Mouse (Mus musculus): ENCODE results near the gene Styk1. TPM values are rescaled to one million over a fixed set of nuclear protein-coding genes. Genes with fewer than 3 reads are reported as not detected.
A peak's percentile ranks its signal among the peaks of the same experiment; 100 is the strongest.

Styk1 gene
- total and polyA plus RNA-seq, 2 experiments from 2014 or later, result 4.9 to 6.9 TPM

DNA sequence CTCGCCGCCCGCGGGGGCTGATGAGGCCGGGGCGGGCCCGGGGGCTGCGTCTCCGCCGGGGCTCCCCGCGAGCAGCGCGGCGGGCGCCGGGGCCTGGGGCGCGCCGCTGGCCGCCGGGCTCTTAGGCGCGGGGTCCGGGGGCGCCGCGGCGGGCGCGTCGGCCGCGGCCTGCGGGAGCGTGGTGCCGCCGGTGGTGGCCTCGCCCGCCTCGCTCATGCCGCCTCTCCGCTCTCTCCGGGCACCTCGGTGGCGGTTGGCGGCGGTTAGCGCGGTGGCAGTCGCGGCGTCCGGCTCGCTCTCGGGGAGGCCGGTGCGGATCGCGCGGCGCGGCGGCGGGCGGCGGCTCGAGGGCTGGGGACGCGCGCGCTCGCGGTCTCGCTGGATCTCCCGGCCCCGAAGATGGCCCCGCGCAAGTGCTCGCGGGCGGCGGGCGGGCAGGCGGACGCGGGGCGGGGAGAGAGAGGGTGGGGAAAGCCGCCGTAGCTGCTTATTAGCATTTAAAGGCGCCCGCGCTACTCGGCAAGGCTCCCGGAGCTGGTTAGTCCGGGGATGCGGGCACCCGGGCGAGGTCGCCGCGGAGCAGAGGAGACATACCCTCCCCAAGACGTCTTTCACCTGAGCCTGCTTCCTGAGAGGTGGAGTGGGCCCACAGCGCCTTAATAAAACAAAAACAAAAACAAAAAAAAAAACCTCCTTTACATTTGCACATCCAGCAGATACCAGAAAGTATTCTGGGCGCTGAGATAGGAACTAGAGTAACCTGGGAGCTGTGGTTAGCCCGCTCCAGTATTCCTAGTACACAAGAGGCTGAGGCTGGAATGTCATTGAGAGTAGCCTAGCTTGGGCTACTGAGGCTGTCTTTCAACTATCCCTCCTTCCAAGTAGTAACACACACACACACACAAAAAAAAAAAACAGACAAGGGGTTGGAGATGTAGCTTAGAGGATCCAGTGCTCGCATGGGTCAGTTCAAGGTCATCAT, 34.9 kb upstream of the Styk1 start, which contains the start of gene Ybx3:
Ybx3 (minus strand) TSS at position 437 of the 982 bp plus-strand sequence.
- ATAC-seq (ENCODE audit: low FRiP score) (peak; percentile 92), DNase-seq (ENCODE audit: low spot score) (peak; percentile 89)
- H3K9me3 ChIP-seq (ENCODE audit: low read length), result no peaks in the 10 kb centered on the region
- peaks cover 9% of the 10 kb centered on the region for H3K4me1 ChIP-seq (ENCODE audit: insufficient read depth, low read length)
- H3K36me3 ChIP-seq (ENCODE audit: insufficient read depth, low read length), result no peaks in the 10 kb centered on the region
- peak within 1 kb of the TSS; percentile 90 for H3K4me3 ChIP-seq (ENCODE audit: low read depth, low read length)
- under 1% methylated on average over 73 of the region's 107 CpGs for WGBS
- H3K27me3 ChIP-seq (ENCODE audit: insufficient read depth, low read length), result no peaks in the 10 kb centered on the region
- peak within 1 kb of the TSS; percentile 59 for H3K4me2 ChIP-seq (ENCODE audit: low read depth, low read length, poor library complexity, severe bottlenecking)
- no peak for TF ChIP-seq CTCF (IDR thresholded peaks at IDR 0.05)
- peak within 1 kb of the TSS; percentile 91 for H3K9ac ChIP-seq (replicated peaks; ENCODE audit: low read length, poor library complexity, severe bottlenecking)
- peak within 1 kb of the TSS; percentile 79 for H3K27ac ChIP-seq (ENCODE audit: low read depth, low read length)

DNA sequence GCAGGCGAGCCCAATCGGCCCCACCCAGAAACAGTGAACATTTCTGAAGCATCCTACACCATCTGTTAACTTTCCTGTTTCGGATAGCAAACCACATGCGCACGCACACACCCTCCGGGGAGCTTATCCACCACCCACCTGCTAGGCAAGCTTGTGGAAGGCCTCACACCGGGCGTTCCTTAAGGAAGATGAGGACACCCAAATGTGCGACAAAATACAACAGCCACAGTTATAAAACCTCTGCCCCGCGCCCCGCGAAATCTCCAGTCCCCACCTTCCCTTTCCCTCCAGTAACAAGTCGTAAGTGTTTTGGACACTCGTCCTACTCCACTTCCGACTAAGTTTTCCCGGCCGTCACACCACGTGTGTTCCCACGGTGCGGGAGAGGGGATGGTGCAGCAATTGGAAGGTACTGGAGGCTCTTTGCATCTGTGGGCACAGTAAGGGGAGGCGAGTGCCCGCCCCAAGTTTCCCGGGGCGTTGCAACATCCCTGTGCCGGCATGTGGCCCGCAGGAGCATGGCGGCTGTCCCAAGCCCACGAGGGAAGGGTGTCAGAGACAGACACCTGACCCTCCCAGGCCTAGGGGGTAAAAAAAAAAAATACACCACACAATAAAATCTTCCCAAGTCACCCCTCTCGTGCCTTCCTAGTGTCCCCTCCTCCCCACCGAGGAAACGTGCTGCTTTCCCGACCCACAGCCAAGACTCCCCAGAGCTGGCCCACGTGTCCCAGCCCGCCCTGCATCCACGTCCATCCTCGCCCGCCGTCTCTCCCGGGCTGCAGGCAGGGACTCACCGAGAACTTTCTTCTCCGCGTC, 34.0 kb upstream of the Styk1 start:
- TF ChIP-seq CTCF (IDR thresholded peaks at IDR 0.05), result no peak
- Histone ChIP-seq H3K4me3 (ENCODE audit: low read depth, low read length) (peak overlapping the region; percentile 90), H3K27ac (ENCODE audit: low read depth, low read length) (peak overlapping the region; percentile 79), H3K27me3 (ENCODE audit: insufficient read depth, low read length) (no peaks in the 10 kb centered on the region), H3K9ac (replicated peaks; ENCODE audit: low read length, poor library complexity, severe bottlenecking) (peak overlapping the region; percentile 91), H3K36me3 (ENCODE audit: insufficient read depth, low read length) (no peaks in the 10 kb centered on the region), H3K4me2 (ENCODE audit: low read depth, low read length, poor library complexity, severe bottlenecking) (peak overlapping the region; percentile 59), H3K9me3 (ENCODE audit: low read length) (no peaks in the 10 kb centered on the region), H3K4me1 (ENCODE audit: insufficient read depth, low read length) (peaks cover 13% of the 10 kb centered on the region)
- ATAC-seq (ENCODE audit: low FRiP score) (peak; percentile 78), DNase-seq (ENCODE audit: low spot score) (peak; percentile 36)
- WGBS, result under 1% methylated on average over 43 of the region's 43 CpGs

DNA sequence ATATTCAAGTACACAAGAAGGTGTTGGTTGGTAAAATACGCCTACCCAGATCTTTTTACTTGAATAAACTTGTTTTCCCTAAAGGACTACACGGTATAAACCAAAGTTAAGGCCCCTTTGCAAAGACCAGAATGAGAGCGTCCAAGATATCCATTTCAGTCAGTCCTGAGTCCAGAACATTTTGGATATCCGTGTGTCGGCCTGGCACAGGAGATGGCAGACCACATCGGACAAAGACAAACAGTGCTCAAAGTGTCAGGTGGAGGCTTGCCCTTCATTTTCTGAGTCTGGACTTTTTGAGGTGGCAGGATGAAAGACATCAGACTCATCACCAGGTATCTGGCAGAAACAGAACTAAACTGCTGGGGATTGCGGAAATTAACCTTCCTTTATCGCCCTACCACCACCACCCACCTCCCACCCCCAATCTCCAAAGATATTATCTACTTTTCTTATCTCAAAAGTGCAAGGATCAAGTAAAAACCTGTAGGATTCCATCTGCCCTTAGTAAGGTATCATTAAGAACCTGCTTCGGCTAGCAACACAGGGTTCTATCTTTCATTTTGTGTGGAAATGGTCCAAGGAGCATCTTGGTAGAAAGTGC, 33.1 kb upstream of the Styk1 start:
- Histone ChIP-seq H3K9ac (replicated peaks; ENCODE audit: low read length, poor library complexity, severe bottlenecking) (no peak overlapping the region), H3K27ac (ENCODE audit: low read depth, low read length) (no peak overlapping the region), H3K4me3 (ENCODE audit: low read depth, low read length) (peak overlapping the region; percentile 90), H3K4me1 (ENCODE audit: insufficient read depth, low read length) (peaks cover 16% of the 10 kb centered on the region), H3K36me3 (ENCODE audit: insufficient read depth, low read length) (no peaks in the 10 kb centered on the region), H3K9me3 (ENCODE audit: low read length) (no peaks in the 10 kb centered on the region), H3K4me2 (ENCODE audit: low read depth, low read length, poor library complexity, severe bottlenecking) (peak overlapping the region; percentile 59), H3K27me3 (ENCODE audit: insufficient read depth, low read length) (no peaks in the 10 kb centered on the region)
- ATAC-seq (ENCODE audit: low FRiP score) (no peak), DNase-seq (ENCODE audit: low spot score) (no peak)
- TF ChIP-seq CTCF (IDR thresholded peaks at IDR 0.05), result no peak
- 47% methylated on average over 9 of the region's 9 CpGs for WGBS

DNA sequence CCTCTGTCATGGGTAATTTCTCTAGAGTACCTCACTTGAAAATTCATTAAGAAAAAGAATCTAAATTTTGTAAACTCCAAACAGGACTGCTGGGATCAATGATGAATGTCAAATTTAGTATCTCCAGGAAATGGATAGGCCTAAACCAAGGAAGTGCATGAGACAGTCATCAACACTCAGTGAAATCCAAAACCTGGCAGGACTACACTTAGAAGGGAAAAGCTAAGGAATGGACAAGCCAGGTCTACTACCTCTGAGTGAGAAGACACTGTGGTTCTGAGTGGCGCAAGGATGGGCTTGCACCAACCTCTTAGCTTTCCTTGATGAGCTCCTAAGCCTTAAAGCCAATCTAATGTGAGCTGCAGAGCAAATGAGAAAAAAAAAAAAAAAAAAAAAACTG, 32.1 kb upstream of the Styk1 start:
- 89% methylated on average over 1 of the region's 1 CpGs for WGBS
- Histone ChIP-seq H3K36me3 (ENCODE audit: insufficient read depth, low read length) (no peaks in the 10 kb centered on the region), H3K4me1 (ENCODE audit: insufficient read depth, low read length) (peaks cover 16% of the 10 kb centered on the region), H3K9ac (replicated peaks; ENCODE audit: low read length, poor library complexity, severe bottlenecking) (no peak overlapping the region), H3K4me2 (ENCODE audit: low read depth, low read length, poor library complexity, severe bottlenecking) (no peak overlapping the region), H3K4me3 (ENCODE audit: low read depth, low read length) (no peak overlapping the region), H3K9me3 (ENCODE audit: low read length) (no peaks in the 10 kb centered on the region), H3K27ac (ENCODE audit: low read depth, low read length) (no peak overlapping the region), H3K27me3 (ENCODE audit: insufficient read depth, low read length) (no peaks in the 10 kb centered on the region)
- TF ChIP-seq CTCF (IDR thresholded peaks at IDR 0.05), result no peak
- no peak for DNase-seq (ENCODE audit: low spot score)
- ATAC-seq (ENCODE audit: low FRiP score), result no peak

DNA sequence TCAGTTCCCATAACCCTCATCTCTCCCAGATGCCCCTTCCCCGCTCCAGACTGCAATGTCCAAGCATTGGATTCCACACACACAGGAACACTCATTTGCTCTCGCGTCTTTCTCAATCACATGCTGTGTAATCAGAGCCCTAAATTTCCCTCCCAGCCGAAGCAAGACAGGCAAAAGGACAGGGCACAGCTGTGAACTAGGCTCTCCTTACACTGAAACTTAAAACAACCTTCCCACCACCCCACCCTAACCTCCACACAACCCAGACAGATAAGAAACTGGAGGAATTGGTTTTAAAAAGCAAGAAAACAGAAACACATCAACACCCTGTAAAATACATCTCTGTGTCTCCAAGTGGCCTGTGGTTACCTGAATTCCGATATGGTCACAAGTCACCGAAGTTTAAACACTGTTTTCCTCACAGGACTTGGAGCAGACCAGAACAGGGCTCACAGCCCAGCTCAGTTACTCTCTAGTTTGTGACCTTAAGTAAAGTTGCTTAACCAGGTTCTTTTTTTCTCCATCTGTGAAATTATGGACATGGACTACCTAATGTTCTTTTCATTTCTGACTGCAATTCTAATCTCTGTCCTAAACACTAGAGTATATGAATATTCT, 30.4 kb upstream of the Styk1 start:
- TF ChIP-seq CTCF (IDR thresholded peaks at IDR 0.05), result no peak
- DNase-seq (ENCODE audit: low spot score) (no peak), ATAC-seq (ENCODE audit: low FRiP score) (no peak)
- no peaks in the 10 kb centered on the region for H3K27me3 ChIP-seq (ENCODE audit: insufficient read depth, low read length)
- H3K9ac ChIP-seq (replicated peaks; ENCODE audit: low read length, poor library complexity, severe bottlenecking), result no peak overlapping the region
- H3K4me1 ChIP-seq (ENCODE audit: insufficient read depth, low read length), result peaks cover 16% of the 10 kb centered on the region
- no peak overlapping the region for H3K4me3 ChIP-seq (ENCODE audit: low read depth, low read length)
- H3K27ac ChIP-seq (ENCODE audit: low read depth, low read length), result no peak overlapping the region
- H3K36me3 ChIP-seq (ENCODE audit: insufficient read depth, low read length), result peaks cover 12% of the 10 kb centered on the region; the same call in 1 of the 2 replicates
- no peak overlapping the region for H3K4me2 ChIP-seq (ENCODE audit: low read depth, low read length, poor library complexity, severe bottlenecking)
- no peaks in the 10 kb centered on the region for H3K9me3 ChIP-seq (ENCODE audit: low read length)
- WGBS, result 63% methylated on average over 6 of the region's 6 CpGs

Data from midbrain, postnatal 0 days (tissue).